Mouse (Mus musculus) layer of hippocampus, adult 9-11 months (tissue): ENCODE measurements at regions not wholly inside any gene's neighbourhood (a gene's known extent, or its start where the extent isn't known, plus 50 kb on each side); places are given as distances from the start of the nearest gene placed in this dataset.

Experiments used
- DNase-seq: peaks from one replicate; pipeline ENCODE4 v3.0.0; 2022

DNA sequence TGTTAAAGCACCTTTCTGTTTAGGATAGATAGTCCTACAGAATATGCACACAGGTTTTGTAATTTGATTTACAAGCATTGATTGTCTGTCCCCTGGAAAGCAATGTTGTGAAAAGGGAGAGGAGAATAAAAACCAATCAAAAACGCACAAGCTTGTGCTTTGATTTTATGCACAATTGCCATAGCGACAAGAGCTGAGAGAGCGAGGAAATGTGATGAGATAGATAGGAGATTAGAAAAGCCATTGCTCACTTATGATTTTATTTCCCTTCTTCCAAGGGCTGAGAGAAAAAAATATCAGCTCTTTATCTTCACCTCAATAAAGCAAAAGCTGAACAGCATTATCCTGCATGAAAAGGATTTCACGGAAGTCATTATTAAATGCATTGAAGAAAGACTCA is 133.0 kb upstream of the Nrxn1 start:
- DNase-seq: no peak

DNA sequence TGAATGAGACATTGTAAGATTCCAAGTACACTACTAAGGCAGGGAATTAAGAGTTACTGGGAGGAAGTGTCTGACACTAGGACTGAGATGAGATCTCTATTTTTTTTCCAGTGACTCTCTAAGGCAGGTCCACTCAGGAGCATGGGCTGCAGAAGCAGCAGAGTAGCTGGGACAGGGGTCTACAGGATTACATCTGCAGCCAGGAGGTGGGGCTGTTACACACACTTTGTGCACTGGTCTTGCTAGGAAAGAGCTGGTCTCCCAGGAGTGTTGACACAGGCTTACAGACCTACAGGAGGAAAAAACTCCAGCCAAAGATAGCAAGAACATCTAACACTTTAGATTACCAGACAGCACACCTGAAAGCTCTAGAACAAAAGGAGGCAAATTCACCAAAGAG is 123.6 kb upstream of the Nrxn1 start:
- DNase-seq: no peak

DNA sequence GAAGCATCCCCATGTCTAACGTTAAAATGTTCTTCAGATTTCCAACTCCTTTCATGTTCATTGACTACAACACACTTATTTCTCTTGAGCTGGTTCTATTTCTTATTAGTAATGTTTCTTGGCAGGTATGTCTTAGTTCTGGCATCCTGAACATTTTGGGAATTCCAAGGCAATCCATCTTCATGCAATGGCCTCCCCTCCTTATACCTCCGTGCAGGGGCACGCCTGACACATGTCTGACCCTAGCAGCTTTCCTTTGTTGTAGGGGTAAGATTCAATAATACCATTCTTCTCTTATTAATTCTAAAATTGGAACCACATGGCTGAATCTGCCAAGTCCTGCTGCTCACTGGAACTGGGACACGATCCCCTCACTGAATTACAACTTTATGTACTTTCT is 89.7 kb upstream of the Nrxn1 start:
- DNase-seq: no peak

DNA sequence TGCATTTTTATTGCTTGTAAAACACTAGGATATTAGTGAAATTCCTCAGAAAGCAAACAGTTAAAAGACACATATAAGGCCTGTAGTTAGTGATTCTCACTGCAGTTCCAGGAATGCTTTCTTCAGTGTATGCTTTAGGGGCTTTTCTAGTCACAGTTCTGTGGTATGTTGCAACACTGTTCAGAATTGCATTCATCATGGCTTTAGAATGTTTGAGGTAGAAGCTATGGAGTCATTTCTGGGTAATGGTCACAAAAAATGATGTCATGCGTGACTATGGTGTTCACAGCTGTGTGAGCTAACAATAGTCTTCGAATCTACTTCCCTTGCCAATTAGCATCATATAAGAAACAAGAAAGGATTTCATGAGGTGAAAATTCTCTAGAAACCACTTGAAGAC is 69.0 kb upstream of the Nrxn1 start:
- DNase-seq: no peak
